Mouse (Mus musculus) cerebellum, postnatal 25 days (tissue): ENCODE measurements at regions not wholly inside any gene's neighbourhood (a gene's known extent, or its start where the extent isn't known, plus 50 kb on each side); places are given as distances from the start of the nearest gene placed in this dataset.

Experiments used
- DNase-seq, 2 experiments: peaks; one replicate each; pipeline ENCODE4 v3.0.0; 2021; ENCODE audit warnings: mixed read lengths in 2 of 2

DNA sequence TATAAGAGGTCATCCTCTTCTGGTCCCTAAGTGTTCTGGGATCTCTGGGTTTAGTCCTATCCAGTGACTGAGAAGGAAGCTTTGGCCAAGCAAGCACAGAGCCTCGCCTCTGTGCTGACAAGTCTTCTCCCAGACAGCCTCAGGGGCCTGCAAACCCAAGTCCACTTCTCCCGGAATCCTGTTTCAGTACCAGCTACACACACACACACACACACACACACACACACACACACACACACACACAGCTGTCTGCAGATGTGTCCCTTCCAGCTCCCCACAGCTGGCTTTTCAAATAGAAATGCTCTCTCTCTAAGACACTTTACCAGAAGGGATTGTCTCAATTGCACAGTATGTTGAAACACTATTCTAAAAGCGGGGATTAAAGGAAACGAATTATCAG lies 296.7 kb downstream of the Sorl1 start:
- no peak for DNase-seq

DNA sequence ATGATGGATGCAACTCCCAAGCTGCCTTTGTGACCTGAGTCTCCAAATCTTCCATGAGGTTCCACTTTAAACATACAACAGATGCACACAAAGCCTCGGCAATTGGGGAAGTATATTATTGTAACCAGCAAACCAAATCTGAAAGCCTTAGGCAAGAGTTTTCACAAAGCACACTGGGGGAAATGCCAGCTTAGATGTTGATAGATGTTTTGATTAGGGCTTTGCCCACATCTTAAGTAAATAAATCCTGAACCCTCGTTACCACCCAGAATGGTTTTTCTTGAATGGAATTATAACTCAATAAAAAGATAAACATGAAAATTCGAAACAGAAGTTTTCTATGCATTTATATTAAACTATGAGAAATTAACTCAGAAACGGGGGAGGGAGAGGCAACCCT lies 302.7 kb downstream of the Sorl1 start:
- no peak for DNase-seq

DNA sequence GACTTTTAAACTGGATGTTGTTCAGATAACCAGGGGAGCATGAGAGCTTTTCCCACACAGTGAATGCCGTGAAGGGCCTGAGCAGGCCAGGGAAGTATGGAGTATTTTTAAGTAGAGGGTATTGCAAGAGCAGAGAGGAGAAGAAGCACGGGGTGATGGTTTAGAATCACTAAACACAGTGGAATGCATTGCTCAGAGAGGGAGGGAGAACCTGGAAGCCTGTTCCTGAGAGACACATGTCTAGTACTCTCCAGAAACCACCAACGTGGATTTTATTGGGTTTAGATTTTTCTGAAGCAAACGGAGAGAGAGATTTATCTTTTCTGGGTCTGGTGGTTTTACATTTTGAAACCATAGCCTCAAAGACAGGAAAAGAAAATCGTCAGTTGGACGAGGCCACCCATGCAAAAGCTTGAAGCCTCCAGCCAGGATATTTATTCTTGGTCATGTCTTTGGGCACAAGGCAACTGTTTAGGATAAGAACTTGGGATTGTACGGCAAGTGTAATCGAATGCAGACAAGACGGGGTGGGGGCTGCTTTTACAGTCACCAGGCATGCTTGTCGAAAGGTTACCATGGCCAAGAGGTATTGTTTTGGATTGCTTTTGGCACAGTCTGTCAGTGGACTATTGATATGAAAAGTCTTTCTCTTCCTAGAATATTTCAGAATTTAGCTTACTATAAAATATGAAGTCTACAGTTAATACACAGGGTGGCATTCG lies 306.2 kb downstream of the Sorl1 start:
- no peak for DNase-seq

DNA sequence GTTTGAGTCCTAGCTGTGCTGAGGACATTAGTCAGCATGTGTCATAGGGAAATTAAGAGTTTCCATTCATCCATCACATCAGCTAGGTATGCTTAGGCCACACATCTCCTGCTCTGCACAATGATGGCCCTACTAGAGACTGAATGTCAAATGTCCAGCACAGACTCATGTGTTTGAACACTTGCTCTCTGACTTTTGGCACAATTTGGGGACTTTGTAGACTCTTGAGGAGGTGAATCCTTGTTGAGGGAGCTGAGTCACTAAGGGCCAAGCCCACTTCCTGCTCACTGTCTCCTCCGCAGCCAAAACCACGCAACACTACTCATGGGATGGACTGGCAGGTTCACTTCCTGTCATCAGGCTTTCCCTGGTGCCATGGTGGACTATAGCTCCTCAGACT lies 308.2 kb downstream of the Sorl1 start:
- DNase-seq: no peak

DNA sequence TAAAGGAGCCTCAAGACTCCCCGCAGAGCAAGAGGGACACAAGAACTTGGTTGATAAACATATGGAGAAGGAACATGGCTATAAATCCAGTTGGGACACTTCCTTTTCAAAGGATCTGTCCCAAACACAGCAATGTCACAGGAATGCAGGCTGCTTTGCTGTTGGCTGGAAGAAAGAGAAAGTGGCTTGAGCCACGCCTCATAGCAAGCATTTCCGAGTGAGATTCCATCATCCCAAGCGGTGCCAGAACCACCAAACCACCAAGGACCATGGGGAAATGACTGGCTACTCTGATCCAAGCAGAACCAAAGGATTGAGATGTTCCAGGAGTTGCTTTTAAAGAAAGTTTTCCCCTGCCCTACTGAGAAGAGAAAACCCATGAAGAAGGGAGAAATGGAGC lies 314.8 kb downstream of the Sorl1 start:
- no peak for DNase-seq

DNA sequence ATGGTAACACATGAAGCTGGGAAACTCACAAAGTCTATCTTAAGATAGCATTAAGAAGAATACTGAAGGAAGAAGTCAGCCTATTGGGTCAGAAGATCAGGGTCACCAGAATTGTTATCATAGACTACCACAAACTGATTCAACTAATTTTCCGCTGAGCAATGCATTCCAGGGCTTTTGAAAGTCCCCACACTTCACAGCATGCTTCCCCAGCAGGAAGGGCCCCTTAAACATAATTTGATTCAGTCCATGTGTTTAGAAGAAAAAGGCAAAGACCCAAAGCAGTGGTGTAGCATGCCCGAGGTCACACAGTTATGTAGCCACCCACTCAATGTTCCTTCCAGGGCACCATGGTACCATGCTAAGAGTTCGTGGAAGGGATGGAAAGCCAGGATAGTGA lies 315.3 kb downstream of the Sorl1 start:
- DNase-seq: no peak

DNA sequence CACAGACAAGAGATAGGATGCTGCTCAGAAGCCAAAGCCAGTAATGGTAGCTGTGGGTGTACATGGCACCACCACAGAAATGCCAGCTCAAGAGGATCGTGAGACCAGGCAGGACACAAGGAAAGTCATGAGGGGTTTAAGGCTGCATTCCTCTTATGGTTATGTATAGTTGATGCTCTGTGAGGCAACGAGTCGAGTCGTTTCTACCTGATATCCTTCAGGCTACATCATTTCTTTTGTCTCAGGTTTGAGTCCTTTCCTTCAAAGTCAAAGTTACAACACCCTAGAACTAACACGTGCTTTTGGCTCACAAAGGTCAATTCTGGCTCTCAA lies 317.8 kb downstream of the Sorl1 start:
- DNase-seq: no peak

DNA sequence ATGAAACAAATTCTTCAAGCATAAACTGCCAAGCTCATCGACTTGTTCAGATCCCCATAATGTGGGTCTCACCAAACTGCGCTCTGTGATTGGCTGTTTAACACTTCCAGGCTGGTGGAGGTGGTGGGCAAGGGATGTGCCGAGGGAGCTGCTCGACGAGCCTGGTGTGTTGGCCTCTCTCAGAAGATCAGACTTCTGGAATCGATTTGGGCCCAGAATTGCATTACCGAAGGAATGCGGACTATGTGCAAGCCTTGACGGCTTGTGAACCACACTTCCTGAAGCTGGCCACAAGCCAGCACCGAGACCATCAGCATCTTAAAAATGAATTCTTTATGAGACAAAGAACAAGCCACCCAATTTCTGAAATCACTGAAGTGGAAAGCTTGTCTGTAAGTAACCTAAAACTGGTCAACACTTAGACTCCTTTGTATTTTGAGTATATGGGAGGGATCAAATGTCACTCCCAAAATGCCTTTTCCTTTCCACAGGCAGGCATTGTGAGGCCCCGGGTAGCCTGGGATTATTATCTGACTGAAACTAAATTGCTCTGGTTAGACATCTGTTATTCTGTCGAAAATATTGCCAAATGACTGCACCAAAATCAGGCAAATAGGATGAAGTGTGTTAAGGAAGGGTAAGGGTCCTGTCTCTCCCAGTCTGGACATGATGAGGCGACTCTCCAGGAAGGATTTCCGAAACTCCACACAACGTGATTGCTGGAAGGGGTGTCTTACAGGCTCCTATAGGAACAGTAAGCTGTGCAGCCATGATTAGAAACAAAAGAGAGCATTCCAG lies 318.4 kb downstream of the Sorl1 start:
- DNase-seq: no peak

DNA sequence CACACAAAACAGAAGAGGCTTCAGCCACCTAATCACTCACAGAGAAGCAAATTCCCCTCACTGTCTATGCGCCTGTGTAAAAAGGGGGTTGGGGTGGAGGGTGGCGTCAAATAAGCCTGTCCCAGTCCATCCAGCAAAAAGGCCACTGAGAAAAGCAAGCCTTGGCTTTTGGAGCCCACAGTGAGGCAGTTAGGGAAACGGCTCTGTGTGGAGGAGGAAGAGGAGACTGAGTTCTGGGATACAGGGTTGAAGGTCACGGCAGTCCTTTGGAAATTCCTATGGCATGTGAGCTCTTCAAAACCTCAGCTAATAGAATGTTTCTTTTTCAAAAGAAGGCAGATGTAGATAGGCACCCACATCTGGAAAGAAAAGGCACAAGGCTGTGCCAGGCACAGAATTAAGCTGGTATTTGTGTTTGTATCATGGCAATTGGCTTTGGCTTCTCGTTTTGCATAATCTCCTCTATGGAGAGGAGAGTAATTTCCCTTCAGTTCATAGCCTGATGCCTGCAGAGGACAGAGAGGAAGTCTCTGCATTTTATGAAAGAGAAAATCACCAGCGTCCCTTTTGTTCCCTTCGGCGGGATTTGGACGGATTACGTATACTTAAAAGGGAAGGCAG lies 319.3 kb downstream of the Sorl1 start:
- no peak for DNase-seq

DNA sequence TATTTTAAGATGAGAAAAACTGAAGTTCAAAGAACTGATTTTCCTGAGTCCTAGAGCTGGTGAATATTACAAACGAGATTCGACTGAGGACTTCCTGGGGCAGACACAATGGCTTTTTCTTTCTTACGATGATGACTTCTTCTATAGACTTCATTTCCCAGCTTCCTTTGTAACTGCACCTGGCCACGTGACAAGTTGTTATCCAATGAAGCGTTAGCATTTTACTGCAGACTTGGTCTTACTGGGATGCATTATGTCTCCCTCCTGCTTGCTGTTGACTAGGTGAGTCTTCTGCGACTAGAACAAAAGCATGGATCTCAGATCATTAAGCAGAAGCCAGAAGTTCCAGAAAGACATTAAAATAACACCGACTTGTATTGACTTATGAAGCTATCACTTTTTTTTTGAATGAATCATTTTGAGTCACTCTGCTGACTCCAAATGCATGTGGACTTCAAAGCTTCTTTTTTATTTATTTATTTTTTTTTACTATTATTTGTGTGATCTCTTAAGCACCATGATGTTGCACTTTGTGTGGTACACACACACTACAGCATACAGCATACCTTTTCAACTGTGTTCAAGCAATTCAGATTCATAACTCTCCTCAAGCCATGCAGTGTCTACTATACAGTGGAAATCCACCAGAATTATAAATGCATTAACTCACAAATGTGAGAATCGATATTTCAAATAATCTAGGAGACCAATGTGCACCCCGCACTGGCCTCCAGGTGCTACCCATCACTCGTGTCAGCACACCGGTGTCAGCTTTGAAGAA lies 320.2 kb downstream of the Sorl1 start:
- DNase-seq: no peak

DNA sequence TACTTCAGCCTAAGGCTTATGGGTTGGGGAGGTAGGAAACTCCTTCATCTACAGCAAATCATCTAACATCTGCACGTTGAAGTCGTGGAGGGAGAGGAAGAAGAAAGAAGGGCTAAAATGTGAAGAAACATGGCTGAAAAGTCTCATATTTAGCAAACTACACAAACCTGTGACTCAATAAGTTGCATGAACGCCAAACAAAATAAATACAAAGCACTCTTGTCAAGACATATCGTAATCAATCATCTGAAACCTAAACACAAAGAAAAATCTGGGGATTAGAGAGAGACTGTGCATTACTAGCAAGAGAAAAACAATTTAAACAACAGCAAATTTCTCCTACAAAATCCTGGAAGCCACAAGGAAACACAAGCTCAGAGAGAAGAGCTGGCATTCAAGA lies 322.7 kb downstream of the Sorl1 start:
- DNase-seq: no peak

DNA sequence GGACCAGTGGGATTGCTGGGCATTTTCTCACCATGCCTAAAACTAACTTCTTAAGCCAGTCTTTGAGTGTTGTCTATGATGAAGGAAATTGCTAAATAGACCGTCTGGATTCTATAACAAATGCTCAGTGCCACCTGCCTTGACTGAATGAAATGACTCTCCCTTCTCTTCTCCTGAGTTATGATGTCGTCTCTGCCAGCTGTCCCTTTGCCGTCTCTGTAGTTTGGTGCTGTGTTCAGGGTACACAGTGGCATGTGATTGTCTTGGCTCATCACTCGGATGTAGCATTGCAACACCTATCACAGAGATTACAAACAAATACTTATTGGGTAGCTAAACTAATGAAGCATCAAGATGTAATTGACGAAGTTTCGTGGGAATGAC lies 331.3 kb downstream of the Sorl1 start:
- no peak for DNase-seq

DNA sequence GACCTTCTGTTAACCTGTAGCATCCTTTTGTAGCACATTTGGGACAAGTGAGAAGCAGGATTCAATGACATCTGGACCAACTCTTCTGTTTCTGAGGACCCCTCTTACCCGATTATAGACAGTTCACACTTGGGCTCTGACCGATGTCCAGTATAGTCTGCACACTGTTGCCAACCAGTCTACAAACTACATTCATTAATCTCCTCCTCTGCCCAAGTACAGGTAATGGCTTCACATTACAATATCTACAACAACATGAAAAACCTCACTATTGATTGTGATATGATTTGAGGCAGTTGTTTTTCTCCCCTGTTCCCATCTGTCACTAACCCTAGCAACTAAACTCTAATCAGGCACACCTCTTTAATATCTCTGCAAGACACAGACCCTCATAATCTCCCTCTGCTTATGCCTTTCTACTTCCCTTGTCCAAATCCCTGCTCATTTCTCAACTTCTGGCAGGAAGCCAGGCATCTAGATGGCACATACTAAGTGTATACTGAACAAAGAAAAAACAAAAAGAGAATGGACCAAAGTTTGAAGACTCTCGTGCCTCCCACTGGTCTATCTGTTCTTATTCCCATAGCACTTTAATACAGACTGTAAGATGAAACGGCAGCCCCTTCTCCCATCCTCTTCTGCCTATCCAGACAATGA lies 331.8 kb downstream of the Sorl1 start:
- peak in 1 of 2 experiments; percentile 7 for DNase-seq

DNA sequence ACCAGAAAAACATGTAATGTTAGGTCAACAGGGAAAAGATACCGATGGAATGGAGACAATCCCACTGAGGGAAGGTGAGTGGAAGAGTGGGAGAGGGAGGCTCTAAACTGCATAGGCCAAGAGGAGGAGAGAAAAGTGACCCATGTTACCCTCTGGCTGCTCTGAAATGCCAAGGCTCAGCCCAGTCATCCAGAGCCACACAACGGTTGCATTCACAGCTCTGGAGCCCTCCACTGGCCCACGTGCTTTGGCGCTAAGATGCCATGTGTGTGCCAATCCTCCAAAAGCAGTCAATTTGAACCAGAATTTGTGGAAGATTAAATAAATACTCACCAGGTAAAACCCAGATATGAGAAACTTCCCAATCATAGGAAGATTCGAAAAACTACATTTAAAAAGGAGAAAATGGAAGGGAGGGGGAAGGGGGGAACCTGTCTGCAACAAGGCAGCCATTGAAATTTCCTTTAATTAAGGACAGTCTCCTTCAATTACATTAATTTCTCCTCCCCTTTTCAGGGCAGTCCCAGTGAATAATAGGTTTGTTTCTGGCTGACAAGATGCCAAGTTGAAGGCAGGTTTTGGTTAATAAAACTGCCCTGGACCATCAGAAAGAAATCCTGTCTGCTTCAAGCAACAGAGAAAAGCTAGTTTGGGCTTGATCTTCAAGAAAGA lies 332.5 kb downstream of the Sorl1 start:
- DNase-seq: peak in 1 of 2 experiments; percentile 22

DNA sequence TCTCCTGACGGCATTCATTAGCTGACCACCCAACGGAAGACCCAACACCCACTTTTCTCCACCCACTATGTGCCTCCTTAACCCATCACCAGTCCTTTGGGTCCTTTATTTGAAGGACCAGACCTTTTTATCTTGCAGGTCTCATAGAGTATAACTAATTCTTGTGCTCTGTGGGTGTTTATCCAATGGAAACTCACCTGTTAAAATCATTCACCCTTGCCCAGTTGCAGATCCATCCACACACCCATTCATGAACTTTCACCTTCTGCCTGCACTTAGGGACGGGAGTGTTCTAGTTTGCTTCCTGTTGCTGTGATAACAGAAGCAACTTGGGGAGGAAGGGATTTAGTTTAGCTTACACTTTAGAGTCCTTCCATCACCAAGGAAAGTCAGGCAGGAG lies 339.0 kb downstream of the Sorl1 start:
- DNase-seq: no peak

DNA sequence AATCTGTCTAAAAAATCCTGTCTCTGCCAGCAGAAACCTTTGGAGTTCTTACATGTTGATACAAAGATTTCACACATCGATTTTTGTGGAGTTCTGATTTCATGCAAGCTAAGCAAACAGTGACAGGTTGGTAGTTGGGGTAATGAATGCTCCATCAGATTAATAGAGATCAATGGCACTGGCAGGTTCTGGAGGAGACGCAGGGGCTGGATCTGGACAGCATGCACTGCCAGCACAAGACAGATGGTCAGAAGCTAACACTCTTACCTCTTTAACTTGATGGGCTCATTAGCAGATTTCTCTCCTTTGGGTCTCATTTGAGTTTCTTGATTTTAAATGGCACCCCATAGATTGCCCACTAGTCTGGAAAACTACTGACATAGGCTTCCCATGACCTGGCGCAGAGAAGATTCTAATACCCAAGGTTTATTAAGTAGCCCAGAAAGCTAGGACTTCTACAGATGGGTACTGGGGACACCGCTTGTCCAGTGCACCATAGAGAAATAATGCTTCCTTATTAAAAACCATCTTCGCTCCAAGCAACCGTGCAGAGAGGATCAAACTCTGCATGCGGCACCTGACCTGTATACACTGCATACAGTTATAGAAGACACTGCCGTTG lies 351.7 kb downstream of the Sorl1 start:
- no peak for DNase-seq

DNA sequence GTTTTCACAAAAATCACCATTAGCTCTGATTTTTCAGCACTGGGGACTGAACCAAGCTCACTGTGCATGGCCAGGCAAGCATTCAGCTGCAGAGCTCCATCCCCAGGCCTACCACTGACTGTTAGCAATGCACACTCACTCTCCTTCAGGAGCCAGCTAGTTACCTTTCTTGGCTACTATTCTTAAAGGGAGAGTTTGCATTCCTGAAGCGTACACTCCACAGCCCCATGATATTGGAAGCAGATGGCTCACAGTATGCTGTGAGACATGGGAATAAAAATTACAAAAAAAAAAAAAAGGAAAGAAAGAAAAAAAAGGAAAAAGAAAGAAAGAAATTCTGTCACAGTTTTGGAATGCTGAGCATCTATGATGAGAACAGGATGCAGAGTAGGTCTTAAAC lies 352.8 kb downstream of the Sorl1 start:
- no peak for DNase-seq

DNA sequence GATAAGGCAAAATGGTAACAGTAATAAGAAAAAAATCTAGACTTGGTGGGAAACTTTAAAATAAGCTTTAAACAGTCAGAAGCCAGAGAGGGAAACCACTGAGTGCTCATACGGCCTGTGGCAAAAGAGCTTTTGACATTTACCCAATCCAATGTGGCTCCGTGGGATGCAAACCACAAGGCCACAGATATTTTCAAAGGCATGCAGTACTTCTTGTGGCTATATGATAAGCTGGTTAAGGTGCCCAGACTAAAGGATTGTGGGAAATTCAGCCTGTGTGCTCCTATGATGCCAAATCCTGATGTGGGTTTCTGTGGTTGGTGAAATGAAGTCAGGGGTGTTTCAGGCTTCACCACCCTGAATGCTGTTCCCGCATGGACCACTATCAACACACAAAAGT lies 355.8 kb downstream of the Sorl1 start:
- no peak for DNase-seq

DNA sequence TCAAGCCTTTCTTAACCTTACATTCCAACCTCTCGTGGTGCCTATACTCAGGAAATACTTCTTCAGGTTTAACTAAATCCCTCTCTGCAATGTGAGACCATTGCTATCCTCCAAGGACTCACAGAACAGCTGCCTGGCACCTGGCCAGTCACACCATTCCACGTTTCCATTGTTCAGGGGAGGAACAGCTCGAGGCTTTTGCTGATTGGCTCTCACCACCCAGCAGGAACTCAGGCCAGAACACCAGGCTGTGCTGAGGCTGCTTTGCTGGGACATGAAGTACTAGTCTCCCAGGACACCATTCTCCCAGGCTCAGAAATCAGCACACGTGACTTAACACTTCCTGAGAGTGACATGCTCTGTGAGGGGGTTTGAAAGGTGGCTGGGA lies 357.6 kb downstream of the Sorl1 start:
- DNase-seq: peak in 1 of 2 experiments; percentile 22

DNA sequence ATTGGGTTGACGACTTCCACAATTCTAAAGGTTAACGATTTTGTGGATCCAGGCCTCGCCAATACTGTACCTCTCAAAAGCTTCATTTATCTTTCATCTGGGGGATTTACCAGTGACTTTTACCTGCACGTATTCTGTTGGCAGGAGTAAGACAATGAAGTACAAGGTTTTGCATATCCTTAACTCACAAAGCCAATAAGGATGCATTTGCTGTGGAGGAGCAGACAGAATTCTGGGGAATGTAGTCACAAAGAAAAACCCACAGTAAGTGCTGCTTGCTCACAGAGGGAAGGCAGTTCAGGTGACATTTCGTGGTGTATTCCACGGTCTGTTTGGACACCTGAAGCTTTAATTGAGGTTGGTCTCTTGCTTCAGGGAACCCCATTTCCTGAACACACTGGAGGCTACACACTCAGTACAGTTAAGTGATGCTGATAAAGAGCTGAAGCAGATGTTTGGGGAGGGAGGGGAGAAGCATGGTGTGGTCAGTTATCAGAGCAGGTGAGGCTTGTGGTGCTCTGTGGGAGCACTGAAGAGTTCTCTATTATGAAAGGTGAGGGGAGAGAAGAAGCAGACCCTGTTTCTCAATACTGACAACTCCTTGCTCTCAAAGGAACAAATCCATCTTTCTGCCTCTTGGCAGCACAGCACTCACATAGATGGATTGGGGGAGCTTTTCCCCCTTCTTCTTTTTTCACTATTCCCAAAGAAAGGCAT lies 358.1 kb downstream of the Sorl1 start:
- DNase-seq: no peak

DNA sequence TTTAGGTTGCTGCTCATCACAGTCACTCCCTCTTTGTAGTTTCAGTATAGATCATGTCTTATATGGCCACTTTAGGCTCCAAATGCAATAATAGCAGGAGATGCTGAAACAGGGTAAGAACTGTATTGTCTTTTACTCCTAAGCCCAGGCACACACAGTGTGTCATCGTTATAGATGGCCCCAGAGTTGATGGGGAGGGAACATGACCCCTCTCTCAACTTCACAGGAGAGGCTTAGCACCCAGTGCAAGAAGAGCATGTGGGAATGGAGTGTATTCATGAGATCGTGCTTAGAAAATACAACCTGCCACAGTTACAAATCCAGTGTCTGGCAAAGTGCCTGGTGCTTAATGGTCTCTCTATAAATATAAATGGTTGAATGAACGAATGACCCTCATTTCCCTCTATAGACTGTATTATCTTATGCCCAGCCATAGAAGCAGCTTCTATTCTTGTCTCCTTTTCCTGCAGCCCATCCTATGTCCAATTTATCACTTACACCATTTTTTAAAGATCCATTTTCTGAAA lies 363.0 kb downstream of the Sorl1 start:
- no peak for DNase-seq
